8 mouse cellular contexts compared by ENCODE assay signal in the genomic region with DNA sequence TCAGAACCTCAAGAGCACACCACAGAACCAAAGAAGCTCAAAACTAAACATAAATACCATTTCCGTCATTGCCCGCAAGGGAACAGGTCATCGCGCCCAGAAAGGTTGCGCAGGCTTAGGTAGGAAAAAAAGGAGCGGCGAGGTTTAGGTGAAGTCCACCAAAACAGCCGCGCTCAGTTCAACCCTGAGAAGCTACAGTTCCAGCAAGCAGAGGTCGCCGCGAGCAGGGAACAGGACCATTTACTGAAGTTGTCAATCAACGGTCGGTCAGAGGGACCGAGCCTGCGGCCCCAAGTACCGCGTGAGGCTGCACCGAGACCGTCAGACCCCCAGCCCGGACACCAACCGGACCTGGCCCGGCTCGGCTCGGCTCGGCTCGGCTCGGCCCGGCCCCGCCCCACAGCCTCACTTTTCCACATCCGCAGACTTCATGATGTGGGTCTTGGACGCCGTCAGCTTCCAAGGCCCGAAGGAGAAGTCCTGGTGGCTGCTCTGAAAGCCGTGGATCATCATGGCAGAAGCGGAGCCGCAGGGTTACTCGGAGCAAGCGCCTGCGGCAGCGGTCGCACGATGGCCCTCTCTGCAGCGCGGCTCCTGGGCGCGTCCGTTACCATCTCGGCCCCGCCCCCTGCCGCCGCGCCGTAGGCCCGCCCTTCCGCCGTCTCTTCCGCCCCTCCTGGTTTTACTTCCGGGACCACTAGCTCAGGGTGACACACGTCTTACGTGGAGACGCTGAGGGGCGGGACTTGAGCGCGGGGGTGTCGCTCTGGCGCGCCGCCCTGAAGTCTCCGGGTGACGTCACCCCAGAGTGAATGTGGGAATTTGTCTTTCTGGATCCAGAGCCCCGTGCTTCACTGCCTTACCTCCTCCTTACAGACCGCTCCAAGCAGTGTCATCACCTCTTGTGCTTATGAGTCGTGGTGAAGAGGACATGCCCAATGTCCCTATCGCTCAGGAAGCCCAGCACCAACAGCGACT. TPM values are rescaled to one million over a fixed set of nuclear protein-coding genes. Genes with fewer than 3 reads are reported as not detected.
DNase-seq lines count a peak whose midpoint lies in the region; ATAC-seq lines count a peak whose summit lies in the region.

A gene (minus strand): TSS at position 676 of the 978 bp plus-strand sequence.

- no peaks in the 10 kb centered on the region for H3K9me3 ChIP-seq in forebrain, embryonic 14.5 days (replicated peaks; ENCODE audit: control insufficient read depth, low read length)
- H3K9me3 ChIP-seq in neural tube, embryonic 15.5 days (replicated peaks) = no peaks in the 10 kb centered on the region

- H3K27ac ChIP-seq in forebrain, embryonic 14.5 days (ENCODE audit: low read depth, low read length) = peak within 1 kb of the TSS; percentile 89
- peak within 1 kb of the TSS; percentile 91 for H3K27ac ChIP-seq in neural tube, embryonic 15.5 days (replicated peaks)

- H3K4me3 ChIP-seq in forebrain, embryonic 14.5 days (ENCODE audit: low read depth, low read length) = peak within 1 kb of the TSS; percentile 90
- H3K4me3 ChIP-seq in neural tube, embryonic 15.5 days (replicated peaks) = peak within 1 kb of the TSS; percentile 80

- no peaks in the 10 kb centered on the region for H3K27me3 ChIP-seq in forebrain, embryonic 14.5 days (replicated peaks; ENCODE audit: control insufficient read depth, insufficient read depth, low read length)
- H3K27me3 ChIP-seq in neural tube, embryonic 15.5 days (replicated peaks) = no peaks in the 10 kb centered on the region

- peak within 1 kb of the TSS; percentile 92 for H3K9ac ChIP-seq in forebrain, embryonic 14.5 days (ENCODE audit: low read length)
- peak within 1 kb of the TSS; percentile 85 for H3K9ac ChIP-seq in neural tube, embryonic 15.5 days (replicated peaks)

- H3K36me3 ChIP-seq in forebrain, embryonic 14.5 days (ENCODE audit: control insufficient read depth, insufficient read depth, low read length) = no peaks in the 10 kb centered on the region
- H3K36me3 ChIP-seq in neural tube, embryonic 15.5 days = no peaks in the 10 kb centered on the region

- DNase-seq in ES-CJ7 (ENCODE audit: low read depth, low spot score) = peak; percentile 99
- peak; percentile 98 for DNase-seq in cerebellum, adult 11 months
- peak; percentile 98 for DNase-seq in forebrain, embryonic 14.5 days (ENCODE audit: low spot score)
- peak; percentile 97 to 98 for DNase-seq in heart, postnatal 14 days
- peak; percentile 98 for DNase-seq in layer of hippocampus, adult 11-12 months (ENCODE audit: low spot score)
- peak; percentile 96 to 97 for DNase-seq in lung, adult 18-20 months
- DNase-seq in testis, postnatal 14 days (ENCODE audit: low spot score) = peak; percentile 96

- peaks cover 14% of the 10 kb centered on the region for H3K4me1 ChIP-seq in forebrain, embryonic 14.5 days (ENCODE audit: control insufficient read depth, insufficient read depth, low read length)
- peaks cover 21% of the 10 kb centered on the region for H3K4me1 ChIP-seq in neural tube, embryonic 15.5 days

- intact Hi-C loops in heart, postnatal 14 days (cut with DNase I) = loop anchor here (5.0 to 10.0 kb wide), 4 partner anchors 39 to 932 kb away; a partner anchor contains a TSS

- ATAC-seq in forebrain, embryonic 14.5 days = peak; percentile 99
- ATAC-seq in neural tube, embryonic 15.5 days (ENCODE audit: low FRiP score) = peak; percentile 99

- peak within 1 kb of the TSS; percentile 60 for H3K4me2 ChIP-seq in forebrain, embryonic 14.5 days (ENCODE audit: low read length)
- peak within 1 kb of the TSS; percentile 82 for H3K4me2 ChIP-seq in neural tube, embryonic 15.5 days

- under 1% methylated on average over 76 of the region's 76 CpGs for WGBS in forebrain, embryonic 14.5 days
- WGBS in neural tube, embryonic 15.5 days = under 1% methylated on average over 76 of the region's 76 CpGs

RNA-seq across cellular contexts. Expression of the gene that starts here (rescaled TPM):
- 154 and 165 TPM in 2 replicates for polyA plus RNA-seq in forebrain, embryonic 14.5 days (2014; fragmentation: Nextera tagmentation; extraction: Ambion mirVana)
- total RNA-seq in heart, postnatal 14 days (2021) = 10 to 100 TPM; 37.1 to 37.8 TPM
- polyA plus RNA-seq in neural tube, embryonic 15.5 days (2015; fragmentation: Nextera tagmentation; extraction: Ambion mirVana) = 126 and 138 TPM in 2 replicates

Comparison
In these comparisons a context has a peak if more than half of its experiments do, and no peak if none do; other contexts are left out.
1. Peak in every context shown above with its lines: DNase-seq, ATAC-seq, H3K4me3 ChIP-seq and H3K27ac ChIP-seq.